ENCODE assay signal across 13 mouse cellular contexts in genomic region chr8:85717271-85717670, GRCm38 (mm10). TPM values are rescaled to one million over a fixed set of nuclear protein-coding genes. Genes with fewer than 3 reads are reported as not detected.
A peak's percentile ranks its signal among the peaks of the same experiment; 100 is the strongest.
DNase-seq lines count a peak whose midpoint lies in the region.
"Had no signal": no experiment of that assay in that cellular context is flagged by ENCODE, and none has a peak within 500 bp of the region (broad histone marks: within the 10 kb centered on the region; RNA-seq: fewer than 3 reads in every experiment).

No protein-coding gene starts in this region.

- peak; percentile 58 for DNase-seq in adrenal gland, adult 2 months
- no peak for DNase-seq in adrenal gland, postnatal 4 days (ENCODE audit: low spot score in 2 of 2)
- DNase-seq in adrenal gland, postnatal 10 days: peak; percentile 23
- peak; percentile 8 for DNase-seq in adrenal gland, postnatal 25 days
- no peak for DNase-seq in layer of hippocampus, postnatal 10 days (ENCODE audit: low spot score in 2 of 2)
- DNase-seq in gastrocnemius, postnatal 4 days (ENCODE audit: low spot score in 2 of 2): no peak
- DNase-seq in kidney, postnatal 14 days: no peak
- DNase-seq: cerebellum, adult 11-12 months; cerebellum, adult 2 months; cerebellum, adult 9-10 months; cerebellum, postnatal 10 days; cerebellum, postnatal 25 days; forebrain, postnatal 0 days had no signal

RNA-seq across cellular contexts. Expression of gene Neto2, which starts 16.5 kb away (rescaled TPM):
- total RNA-seq in adrenal gland, adult 2 months (2021): 1 to 10 TPM; 3.0 to 6.5 TPM
- polyA plus RNA-seq in adrenal gland, adult 2 months (2012; rRNA removed): 0.16 and 0.49 TPM in 2 replicates
- total RNA-seq in adrenal gland, postnatal 4 days (2021): 1 to 10 TPM; 6.9 to 7.0 TPM
- total RNA-seq in adrenal gland, postnatal 10 days (2021): 1 to 10 TPM; 5.3 to 5.8 TPM
- 3.9 and 5.0 TPM in 2 replicates for total RNA-seq in adrenal gland, postnatal 25 days (2021)
- total RNA-seq in layer of hippocampus, postnatal 10 days (2021): 10 to 100 TPM; 80.6 to 82.4 TPM
- total RNA-seq in gastrocnemius, postnatal 4 days (2021): 1 to 10 TPM; 4.7 to 5.3 TPM

Comparison
In these comparisons a context has a peak if more than half of its experiments do, and no peak if none do; other contexts are left out.
1. DNase-seq: peak in adrenal gland, adult 2 months (single experiment), adrenal gland, postnatal 10 days (single experiment) and adrenal gland, postnatal 25 days (single experiment); none in adrenal gland, postnatal 4 days (0 of 2), layer of hippocampus, postnatal 10 days (0 of 2), gastrocnemius, postnatal 4 days (0 of 2) and kidney, postnatal 14 days (single experiment).
2. RNA of gene Neto2, which starts 16.5 kb away (total RNA-seq): 80.6 to 82.4 TPM in layer of hippocampus, postnatal 10 days; 6.9 to 7.0 TPM in adrenal gland, postnatal 4 days, 3.0 to 6.5 TPM in adrenal gland, adult 2 months, 5.3 to 5.8 TPM in adrenal gland, postnatal 10 days, 4.7 to 5.3 TPM in gastrocnemius, postnatal 4 days and 3.9 to 5.0 TPM in adrenal gland, postnatal 25 days; every median in the first group is over 10 times any median in the second.